Mouse (Mus musculus) liver, adult (tissue): ENCODE results near the gene Gm20888.
"Not testable (repeated sequence)": the region's sequence is repeated elsewhere in the genome, so short reads cannot be mapped to it uniquely, and the experiment has no call there.

Experiments used
- GATA4 ChIP-seq: IDR thresholded peaks from 2 replicates; pipeline ENCODE4 v1.6.1; 2014; ENCODE audit warnings: mild to moderate bottlenecking, low read length; ENCODE audit not compliant: insufficient replicate concordance

The Gm20888 gene

DNA sequence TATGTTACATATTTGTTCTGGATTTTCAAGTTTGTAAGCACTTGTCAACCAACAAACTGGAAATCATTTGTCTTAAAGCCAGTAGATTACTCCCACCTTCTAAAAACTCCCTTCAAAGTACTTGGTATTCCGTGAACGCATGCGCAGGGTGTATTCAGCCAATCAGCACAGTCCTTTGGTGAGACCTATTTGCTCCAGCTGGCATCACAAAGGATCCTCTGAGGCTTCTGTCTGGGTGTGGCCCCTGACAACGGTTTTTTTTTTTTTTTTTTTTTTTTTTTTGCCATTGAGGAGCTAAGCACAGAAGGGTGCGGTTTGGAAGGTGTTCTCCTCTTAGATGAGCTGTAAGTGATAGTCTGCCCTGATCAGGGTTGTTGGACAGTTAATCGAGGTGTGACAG is at the start of gene Gm20888:
TSS of gene Gm20888 (plus strand) at position 301 of the 400 bp plus-strand sequence.
- not testable (repeated sequence) for TF ChIP-seq GATA4
